Mouse (Mus musculus): ENCODE results near the gene B020004J07Rik.
"Not testable (repeated sequence)": the region's sequence is repeated elsewhere in the genome, so short reads cannot be mapped to it uniquely, and the experiment has no call there.

Gene B020004J07Rik

GRCm38 (mm10) chr4:101843923-101844322 is at the start of gene B020004J07Rik:
B020004J07Rik (minus strand) TSS chr4:101844023.
- not testable (repeated sequence) for DNase-seq (ENCODE audit: low spot score)

- no peak for DNase-seq (ENCODE audit: low spot score)
These were observed 45.6 kb upstream of the B020004J07Rik start for GRCm38 (mm10) chr4:101889377-101889776.

GRCm38 (mm10) chr4:101883641-101884040 is 39.8 kb upstream of the B020004J07Rik start:
- no peak for DNase-seq (ENCODE audit: low spot score)

- not testable (repeated sequence) for DNase-seq (ENCODE audit: low spot score)
These were observed 31.9 kb upstream of the B020004J07Rik start for GRCm38 (mm10) chr4:101875687-101876086.

GRCm38 (mm10) chr4:101872031-101872430 is 28.2 kb upstream of the B020004J07Rik start:
- DNase-seq (ENCODE audit: low spot score), result not testable (repeated sequence)

GRCm38 (mm10) chr4:101862289-101862688 is 18.5 kb upstream of the B020004J07Rik start:
- no peak for DNase-seq (ENCODE audit: low spot score)

GRCm38 (mm10) chr4:101860873-101861272 is 17.1 kb upstream of the B020004J07Rik start:
- no peak for DNase-seq (ENCODE audit: low spot score)

- DNase-seq (ENCODE audit: low spot score), result no peak
These were observed 7.1 kb upstream of the B020004J07Rik start for GRCm38 (mm10) chr4:101850908-101851307.

All from ovary, adult 18-20 months (tissue).